Mouse (Mus musculus) spleen, postnatal 36 days (tissue): ENCODE measurements around the gene Pitpnc1.

Source experiments
- DNase-seq, 2 experiments: peaks; one replicate each; pipeline ENCODE4 v3.0.0; 2022; ENCODE audit warnings: low spot score in 2 of 2, mixed read lengths in 1 of 2

Pitpnc1 gene

GRCm38 (mm10) chr11:107282481-107282880, 188.0 kb downstream of the Pitpnc1 start:
- no peak for DNase-seq

GRCm38 (mm10) chr11:107279258-107279657, 191.2 kb downstream of the Pitpnc1 start:
- DNase-seq: no peak

GRCm38 (mm10) chr11:107276898-107277297, 193.6 kb downstream of the Pitpnc1 start:
- DNase-seq: no peak

DNA sequence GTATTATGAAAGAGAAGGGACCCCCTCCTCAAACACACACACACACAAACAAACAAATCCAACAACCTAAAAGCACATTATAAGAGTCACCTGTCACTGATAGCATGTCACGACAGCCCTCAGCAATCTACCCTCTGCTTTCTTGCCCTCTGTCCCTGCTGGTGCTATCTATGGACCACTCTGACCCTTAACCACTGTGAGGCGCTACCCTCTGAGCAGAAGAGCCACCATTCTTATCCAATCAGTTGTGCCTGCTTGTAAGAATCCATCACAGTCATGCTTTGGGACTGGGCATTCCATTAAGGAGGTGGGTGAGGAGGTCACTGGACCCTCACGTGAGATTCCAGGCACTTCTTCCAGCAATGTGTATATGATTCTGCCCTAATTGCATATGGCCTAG, 194.2 kb downstream of the Pitpnc1 start:
- DNase-seq: no peak

DNA sequence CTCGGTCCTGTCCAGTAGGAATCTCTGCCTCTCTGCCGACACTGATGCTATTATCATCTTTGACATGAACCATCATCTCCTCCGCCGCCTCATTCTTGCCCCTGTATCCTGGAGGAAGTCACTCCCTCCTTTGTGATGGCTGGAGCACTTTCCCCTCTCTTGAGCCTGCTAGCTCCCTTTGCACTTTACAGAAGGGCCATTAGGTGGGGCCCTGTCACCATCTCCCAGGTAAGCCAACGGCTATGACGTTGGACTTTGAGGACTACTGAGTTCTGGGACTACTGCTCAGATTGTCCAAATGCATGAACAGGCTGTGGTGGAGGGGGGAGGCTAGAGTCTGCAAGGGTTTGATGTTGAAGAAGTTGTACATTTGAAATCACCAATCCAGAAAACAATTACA, 194.6 kb downstream of the Pitpnc1 start:
- peak; percentile 14 to 15 for DNase-seq

GRCm38 (mm10) chr11:107274206-107274605, 196.3 kb downstream of the Pitpnc1 start:
- DNase-seq: no peak

GRCm38 (mm10) chr11:107272351-107272975, 198.0 kb downstream of the Pitpnc1 start:
- no peak for DNase-seq

DNA sequence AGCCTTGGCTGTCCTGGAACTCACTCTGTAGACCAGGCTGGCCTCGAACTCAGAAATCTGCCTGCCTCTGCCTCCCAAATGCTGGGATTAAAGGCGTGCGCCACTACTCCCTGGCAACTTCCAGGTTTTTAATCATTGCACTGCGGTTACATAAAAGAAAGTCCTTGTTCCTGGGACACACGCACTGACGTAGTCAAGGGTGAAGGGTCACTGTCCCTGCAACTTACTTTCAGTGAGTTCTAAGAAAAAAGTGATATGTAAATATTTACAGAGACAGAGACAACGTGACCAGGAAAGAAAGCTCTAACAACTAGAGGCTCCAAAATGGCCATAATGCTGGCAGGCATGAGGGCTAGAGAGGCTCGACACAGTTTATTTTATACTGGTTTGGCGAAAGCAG, 199.9 kb downstream of the Pitpnc1 start:
- DNase-seq: no peak

DNA sequence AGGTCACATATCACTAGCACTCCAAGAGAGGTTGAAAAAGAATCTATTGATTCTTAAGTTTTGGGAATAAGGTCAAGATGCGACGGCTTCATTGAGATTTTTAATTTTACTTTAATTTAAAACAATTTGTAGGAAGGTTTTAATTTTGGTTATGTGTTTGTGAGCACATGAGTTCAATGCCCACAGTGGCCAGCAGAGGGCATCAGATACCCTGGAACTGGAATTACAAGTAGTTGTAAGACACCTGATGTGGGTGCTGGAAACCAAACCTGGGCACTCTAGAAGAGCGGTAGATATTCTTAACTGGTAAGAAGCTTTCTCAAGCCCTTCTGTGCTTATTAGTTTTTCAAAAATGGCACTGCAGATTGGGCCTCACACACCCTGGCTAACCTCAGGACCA, 203.0 kb downstream of the Pitpnc1 start:
- DNase-seq: no peak

DNA sequence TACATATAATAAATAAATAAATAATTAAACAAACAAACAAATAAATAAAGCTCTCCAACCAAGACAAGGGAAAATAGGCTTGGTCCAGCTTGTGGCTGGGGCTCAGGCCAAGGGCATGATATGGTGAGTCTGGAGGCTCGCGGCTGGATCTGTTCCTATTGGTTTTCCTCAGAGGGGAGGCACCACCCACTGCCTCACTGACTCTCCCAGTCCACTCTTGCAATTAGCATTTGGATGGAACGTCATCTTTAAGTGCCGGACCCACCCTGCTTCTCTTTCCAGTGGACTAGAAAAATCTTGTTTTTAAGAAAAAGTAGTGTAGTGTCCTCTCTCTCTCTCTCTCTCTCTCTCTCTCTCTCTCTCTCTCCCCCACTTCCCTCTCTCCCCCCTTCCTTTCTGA, 204.6 kb downstream of the Pitpnc1 start:
- DNase-seq: no peak

GRCm38 (mm10) chr11:107264889-107265615, 205.4 kb downstream of the Pitpnc1 start:
- DNase-seq: no peak

DNA sequence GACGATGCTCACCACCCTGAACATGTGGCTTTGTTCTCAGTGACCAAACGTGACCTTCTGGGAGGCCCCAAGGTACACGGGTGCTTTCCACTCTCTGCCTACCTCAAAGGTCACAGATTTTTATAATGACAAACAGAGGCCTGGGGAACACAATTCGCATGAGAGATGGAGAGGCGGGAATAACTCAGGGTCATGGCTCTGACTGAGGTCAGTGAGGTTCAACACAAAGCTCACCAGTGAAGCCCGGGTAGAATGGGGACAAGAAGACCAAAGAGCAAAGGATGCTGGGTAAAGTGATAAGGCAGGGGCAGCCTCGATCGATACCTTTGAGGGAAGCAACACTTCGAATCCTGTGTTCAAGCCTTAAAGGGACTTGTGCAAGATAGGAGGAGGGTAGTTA, 206.7 kb downstream of the Pitpnc1 start:
- no peak for DNase-seq

DNA sequence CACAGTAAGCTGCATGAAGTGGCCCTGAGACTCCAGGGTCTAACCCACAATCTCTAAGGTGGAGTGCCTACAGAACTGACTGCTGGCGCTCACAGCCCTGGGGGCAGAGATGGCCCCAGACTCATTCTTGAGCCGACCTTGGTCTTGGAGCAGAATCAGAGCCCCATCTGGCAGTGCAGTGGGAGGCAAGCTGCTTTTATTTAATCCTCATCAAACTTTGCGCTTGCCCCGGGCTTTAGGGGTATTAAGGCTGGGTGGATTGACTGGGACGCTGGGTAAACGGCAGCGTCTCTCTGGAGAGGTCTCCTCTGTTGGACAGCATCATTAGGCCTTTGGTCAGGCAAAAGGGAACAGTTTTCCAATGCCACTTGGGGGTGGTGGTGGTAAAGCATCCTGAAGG, 211.1 kb downstream of the Pitpnc1 start:
- no peak for DNase-seq

DNA sequence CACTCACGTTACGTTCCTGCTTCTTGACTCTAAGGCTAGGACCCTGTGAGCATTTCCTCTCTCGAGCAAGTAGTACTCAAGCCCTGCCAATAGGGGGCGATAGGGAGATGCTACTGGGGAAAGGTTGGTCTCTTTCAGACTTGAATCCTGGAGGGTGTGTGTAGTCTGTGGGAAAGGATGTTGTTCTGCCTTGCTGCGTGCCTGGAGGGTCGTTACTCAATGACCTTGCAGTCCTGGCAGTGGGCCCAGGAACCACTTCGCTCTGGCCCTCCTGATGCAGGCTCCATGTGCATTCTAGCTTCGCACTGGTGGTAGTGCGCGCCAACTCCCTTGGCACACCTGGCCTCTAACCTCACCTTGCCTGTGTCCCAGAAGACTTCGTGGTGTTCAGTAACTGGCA, 215.3 kb downstream of the Pitpnc1 start:
- peak in 1 of 2 experiments; percentile 17 for DNase-seq

DNA sequence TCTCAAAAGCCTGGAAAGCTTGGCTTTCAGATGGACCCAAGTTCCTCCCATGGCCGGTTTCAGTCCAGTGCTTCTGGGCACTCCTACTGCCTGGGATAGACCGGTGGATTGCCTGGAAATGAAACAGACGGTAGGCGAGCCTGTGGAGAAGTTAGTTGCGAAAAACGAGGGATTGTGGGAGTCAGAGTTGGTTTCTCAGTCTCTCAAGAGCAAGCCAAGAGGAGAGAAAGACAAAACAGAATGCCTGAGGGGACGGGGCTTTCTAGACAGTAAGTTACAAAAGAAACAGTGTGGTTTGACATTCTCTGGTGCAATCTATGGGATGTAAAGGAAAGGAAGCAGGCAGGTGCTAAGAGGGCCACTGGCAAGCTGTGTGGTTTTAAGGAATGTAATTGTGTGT, 216.3 kb downstream of the Pitpnc1 start:
- DNase-seq: no peak

GRCm38 (mm10) chr11:107252026-107252425, 218.5 kb downstream of the Pitpnc1 start:
- DNase-seq: no peak

DNA sequence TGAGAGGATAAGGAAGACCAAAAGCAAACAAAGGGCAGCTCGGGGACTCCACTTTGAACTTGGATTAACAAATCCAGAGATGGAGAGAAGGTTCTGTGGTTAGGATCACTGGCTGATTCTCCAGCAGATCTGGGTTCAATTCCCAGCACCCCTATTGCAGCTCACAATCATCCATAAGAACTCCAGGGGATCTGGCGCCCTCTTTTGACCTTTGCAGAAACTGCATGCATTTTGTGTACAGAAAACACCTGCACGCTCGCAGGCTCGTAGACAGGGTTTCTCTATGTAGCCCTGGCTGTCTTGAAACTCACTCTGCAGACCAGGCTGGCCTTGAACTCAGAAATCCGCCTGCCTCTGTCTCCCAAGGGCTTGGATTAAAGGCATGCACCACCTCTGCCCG, 219.0 kb downstream of the Pitpnc1 start:
- no peak for DNase-seq

DNA sequence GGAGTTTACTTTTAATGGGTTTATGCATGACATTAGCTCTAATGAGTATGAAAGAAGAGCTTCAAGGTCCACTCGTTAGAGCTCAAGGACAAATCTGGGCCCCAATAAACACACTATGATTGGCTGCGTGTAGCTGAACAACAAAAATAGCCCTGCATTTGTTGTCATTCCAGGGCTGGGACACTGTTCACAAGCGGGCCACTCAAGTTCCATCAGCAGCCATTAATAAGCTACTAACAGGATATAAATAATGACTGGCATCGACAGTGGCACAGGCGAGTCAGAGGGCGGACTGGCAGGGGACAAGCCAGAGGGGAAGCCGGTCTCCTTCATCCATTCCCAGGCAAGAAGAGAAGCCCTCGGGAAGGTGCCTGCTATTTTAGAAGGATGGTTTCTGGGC, 219.6 kb downstream of the Pitpnc1 start:
- DNase-seq: no peak

- DNase-seq: no peak
These were observed 221.7 kb downstream of the Pitpnc1 start for GRCm38 (mm10) chr11:107248753-107249152.

DNA sequence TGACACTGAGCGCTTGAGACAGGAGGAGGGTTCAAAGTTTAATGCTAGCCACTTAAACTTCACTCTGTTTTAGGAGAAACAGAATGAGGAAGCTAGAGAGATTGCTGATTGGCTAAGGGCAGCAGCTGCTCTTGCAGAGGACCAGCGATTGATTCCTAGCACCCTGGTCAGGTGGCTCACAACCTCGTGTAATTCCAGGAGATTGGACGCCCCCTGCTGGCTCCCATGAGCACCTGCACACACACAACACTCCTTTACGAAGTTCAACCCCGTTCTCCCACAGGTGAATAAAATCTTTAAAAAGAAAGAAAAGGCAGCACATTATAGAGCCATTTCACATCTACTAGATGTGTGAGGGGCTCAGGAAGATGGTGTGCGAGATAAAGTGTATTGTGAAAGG, 224.8 kb downstream of the Pitpnc1 start:
- DNase-seq: no peak

- no peak for DNase-seq
These were observed 227.4 kb downstream of the Pitpnc1 start for GRCm38 (mm10) chr11:107243126-107243525.

GRCm38 (mm10) chr11:107241678-107242077, 228.8 kb downstream of the Pitpnc1 start:
- no peak for DNase-seq

- no peak for DNase-seq
These were observed 232.0 kb downstream of the Pitpnc1 start for GRCm38 (mm10) chr11:107238506-107238905.

DNA sequence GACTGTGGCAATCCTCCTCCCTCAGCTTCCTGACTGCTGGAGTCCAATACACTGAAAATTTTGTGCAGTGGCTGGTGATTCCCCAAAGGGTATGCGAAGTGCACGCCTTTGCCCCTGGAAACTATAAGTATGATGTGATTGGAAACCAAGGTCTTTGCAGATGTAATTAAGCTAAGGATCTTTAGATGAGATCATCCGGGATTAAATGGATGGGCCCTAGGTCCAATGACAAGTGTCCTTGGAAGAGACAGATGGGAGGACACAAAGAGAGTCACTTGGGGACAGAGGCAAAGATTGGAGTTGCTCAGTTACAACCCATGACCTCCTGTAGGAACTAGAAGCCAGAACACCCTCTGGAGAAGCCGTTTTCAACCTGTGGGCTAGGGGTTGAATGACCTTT, 233.0 kb downstream of the Pitpnc1 start:
- no peak for DNase-seq
